Mouse (Mus musculus): Measurements from ENCODE around the gene Clip2. TPM values are rescaled to one million over a fixed set of nuclear protein-coding genes. Genes with fewer than 3 reads are reported as not detected.

Clip2 gene
- polyA plus RNA-seq, 1 experiment from 2014 or later: 6.8 TPM

DNA sequence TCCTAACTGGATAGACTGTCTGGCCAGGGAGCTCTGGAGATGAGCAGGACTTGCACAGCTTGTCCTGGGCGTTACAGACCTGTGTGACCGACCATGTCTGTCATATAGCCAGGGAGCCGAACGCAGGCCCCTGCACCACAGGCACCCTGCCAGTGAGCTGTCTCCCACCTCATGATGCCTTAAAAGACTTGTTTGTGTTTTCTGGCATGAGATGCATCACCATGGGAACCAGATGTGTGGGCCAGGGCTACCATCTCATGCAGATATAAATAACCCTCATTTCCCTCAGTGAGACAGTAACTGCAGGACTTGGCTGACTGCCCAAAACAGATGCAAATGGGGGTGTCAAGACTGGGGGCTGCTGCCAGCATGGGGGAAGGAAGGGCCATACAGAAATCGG is 40.1 kb downstream of the Clip2 start:
- WGBS: 91% methylated on average over 5 of the region's 5 CpGs
- Histone ChIP-seq H3K27ac (replicated peaks) (no peak overlapping the region), H3K36me3 (replicated peaks) (peaks cover 98% of the 10 kb centered on the region), H3K27me3 (replicated peaks; ENCODE audit: low read depth, poor library complexity, severe bottlenecking) (no peaks in the 10 kb centered on the region), H3K4me1 (no peaks in the 10 kb centered on the region), H3K4me3 (no peak overlapping the region), H3K9me3 (peaks cover 8% of the 10 kb centered on the region; the same call in 1 of the 2 replicates)
- no peak for DNase-seq (ENCODE audit: low spot score)

DNA sequence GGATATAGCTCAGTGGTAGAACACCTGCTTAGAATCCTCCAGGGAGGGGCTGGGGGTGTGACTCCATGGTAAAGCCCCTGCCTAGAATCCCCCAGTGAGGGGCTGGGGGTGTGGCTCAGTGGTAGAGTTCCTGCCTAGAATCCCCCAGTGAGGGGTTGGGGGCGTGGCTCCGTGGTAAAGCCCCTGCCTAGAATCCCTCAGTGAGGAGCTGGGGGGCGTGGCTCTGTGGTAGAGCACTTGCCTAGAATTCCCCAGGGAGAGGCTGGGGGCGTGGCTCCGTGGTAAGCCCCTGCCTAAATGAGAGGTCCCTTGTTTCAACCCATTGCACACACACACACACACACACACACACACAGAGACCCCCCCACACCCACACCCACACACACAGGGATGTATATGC is 42.0 kb downstream of the Clip2 start:
- H3K36me3 ChIP-seq (replicated peaks): peaks cover 96% of the 10 kb centered on the region
- no peaks in the 10 kb centered on the region for H3K27me3 ChIP-seq (replicated peaks; ENCODE audit: low read depth, poor library complexity, severe bottlenecking)
- no peak for DNase-seq (ENCODE audit: low spot score)
- 83% methylated on average over 5 of the region's 5 CpGs for WGBS
- no peak overlapping the region for H3K27ac ChIP-seq (replicated peaks)
- no peaks in the 10 kb centered on the region for H3K4me1 ChIP-seq
- no peaks in the 10 kb centered on the region for H3K9me3 ChIP-seq
- no peak overlapping the region for H3K4me3 ChIP-seq

DNA sequence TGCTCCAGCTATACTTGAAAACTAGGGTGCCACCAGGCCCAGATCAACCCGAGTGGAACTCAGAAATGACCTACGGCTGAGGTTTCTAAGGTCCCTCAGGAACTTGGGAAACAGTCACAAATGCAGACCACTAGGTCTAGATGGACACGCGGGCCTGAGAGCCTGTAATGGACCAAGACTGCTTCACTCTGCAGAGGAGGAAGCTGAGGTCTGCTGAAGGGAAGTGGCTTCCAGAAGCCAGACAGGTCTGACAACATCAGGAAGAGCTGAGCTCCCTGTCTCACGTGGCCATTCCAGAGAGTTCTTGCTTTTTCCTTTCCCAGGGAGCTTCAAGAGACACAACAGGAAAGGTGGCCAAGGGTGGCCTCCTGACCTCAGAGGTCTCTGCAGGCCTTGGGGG is 43.3 kb downstream of the Clip2 start:
- 87% methylated on average over 5 of the region's 5 CpGs for WGBS
- no peak overlapping the region for H3K27ac ChIP-seq (replicated peaks)
- no peak overlapping the region for H3K4me3 ChIP-seq

DNA sequence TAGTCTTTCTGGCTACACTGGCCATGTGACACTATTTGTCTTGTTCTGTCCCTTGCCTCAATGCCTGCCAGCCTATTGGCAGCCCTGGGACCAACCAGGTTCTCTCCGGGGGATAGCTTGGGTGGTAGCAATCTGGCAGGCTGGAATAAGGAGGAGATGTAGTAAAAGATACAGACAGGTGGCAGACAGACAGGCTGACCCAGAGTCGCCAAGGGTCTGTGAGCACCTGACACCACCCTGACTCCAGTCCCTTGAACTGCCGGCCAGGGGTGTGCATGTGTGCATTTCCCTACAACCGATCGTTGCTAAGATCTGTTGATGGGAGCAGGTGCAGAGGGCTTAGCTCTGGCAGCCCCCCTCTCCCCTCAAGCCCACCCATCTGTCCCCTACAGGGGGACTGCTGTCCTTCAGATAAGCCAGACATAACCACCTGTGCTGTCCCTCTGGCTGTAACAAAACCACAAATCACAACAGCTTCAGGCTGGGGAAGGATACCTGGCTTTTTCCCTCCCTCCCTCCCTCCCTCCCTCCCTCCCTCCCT is 44.3 kb downstream of the Clip2 start:
- no peaks in the 10 kb centered on the region for H3K4me1 ChIP-seq
- no peak for DNase-seq (ENCODE audit: low spot score)
- no peaks in the 10 kb centered on the region for H3K27me3 ChIP-seq (replicated peaks; ENCODE audit: low read depth, poor library complexity, severe bottlenecking)
- H3K27ac ChIP-seq (replicated peaks): no peak overlapping the region
- 76% methylated on average over 5 of the region's 5 CpGs for WGBS
- no peaks in the 10 kb centered on the region for H3K9me3 ChIP-seq
- H3K4me3 ChIP-seq: no peak overlapping the region
- peaks cover 96% of the 10 kb centered on the region for H3K36me3 ChIP-seq (replicated peaks)

More for the DNA sequence above, 43.3 kb downstream of the Clip2 start:
- DNase-seq (ENCODE audit: low spot score): no peak
- Histone ChIP-seq H3K36me3 (replicated peaks) (peaks cover 96% of the 10 kb centered on the region), H3K27me3 (replicated peaks; ENCODE audit: low read depth, poor library complexity, severe bottlenecking) (no peaks in the 10 kb centered on the region), H3K4me1 (no peaks in the 10 kb centered on the region), H3K9me3 (no peaks in the 10 kb centered on the region)

DNA sequence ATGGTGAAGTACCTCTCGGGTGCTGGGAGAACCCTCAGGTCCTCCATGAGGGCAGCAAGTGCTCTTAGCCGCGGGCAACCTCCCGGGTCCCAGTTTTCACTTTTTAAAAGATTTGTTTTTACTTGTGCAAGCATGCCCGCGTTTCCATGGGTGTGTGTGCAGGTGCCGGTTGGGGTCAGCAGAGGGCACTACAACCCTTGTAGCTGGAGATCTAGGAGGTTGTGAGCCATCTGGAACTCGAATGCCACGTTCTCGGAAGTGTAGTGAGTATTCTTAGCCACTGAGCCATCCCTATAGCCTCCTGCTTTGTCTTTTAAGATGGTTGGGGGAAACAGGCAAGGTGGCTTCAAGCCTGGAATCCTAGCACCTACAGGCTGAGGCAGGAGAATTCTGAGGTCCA is 44.9 kb downstream of the Clip2 start:
- Histone ChIP-seq H3K27me3 (replicated peaks; ENCODE audit: low read depth, poor library complexity, severe bottlenecking) (no peaks in the 10 kb centered on the region), H3K36me3 (replicated peaks) (peaks cover 96% of the 10 kb centered on the region), H3K27ac (replicated peaks) (no peak overlapping the region), H3K9me3 (no peaks in the 10 kb centered on the region), H3K4me1 (no peaks in the 10 kb centered on the region), H3K4me3 (no peak overlapping the region)
- WGBS: 23% methylated on average over 10 of the region's 10 CpGs
- peak; percentile 78 for DNase-seq (ENCODE audit: low spot score)

DNA sequence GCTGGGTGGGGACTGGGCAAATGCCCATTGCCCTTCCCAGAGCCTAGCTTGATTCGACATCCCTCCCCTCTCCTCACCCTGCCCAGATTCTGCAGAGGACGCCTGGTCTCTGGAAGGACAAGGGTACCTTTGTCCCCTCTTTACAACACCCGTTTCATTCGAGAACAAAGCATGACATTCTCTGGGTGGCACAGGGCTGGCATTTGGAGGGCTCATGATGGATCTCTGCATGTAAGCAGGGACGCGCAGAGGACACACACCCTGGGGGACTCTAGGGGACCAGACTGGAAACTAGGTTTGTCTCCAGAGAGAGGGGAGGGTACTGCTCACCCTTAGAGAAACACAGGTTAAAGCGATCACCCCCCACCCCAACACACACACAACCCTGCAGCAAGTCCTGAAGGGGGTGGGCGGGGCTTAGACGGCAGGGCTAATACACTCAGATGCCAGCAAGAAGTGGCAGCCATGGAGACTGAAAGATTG is 46.4 kb downstream of the Clip2 start:
- no peak for DNase-seq (ENCODE audit: low spot score)
- Histone ChIP-seq H3K27me3 (replicated peaks; ENCODE audit: low read depth, poor library complexity, severe bottlenecking) (no peaks in the 10 kb centered on the region), H3K4me1 (no peaks in the 10 kb centered on the region), H3K9me3 (no peaks in the 10 kb centered on the region), H3K36me3 (replicated peaks) (peaks cover 96% of the 10 kb centered on the region), H3K27ac (replicated peaks) (no peak overlapping the region), H3K4me3 (no peak overlapping the region)
- WGBS: 62% methylated on average over 9 of the region's 9 CpGs

DNA sequence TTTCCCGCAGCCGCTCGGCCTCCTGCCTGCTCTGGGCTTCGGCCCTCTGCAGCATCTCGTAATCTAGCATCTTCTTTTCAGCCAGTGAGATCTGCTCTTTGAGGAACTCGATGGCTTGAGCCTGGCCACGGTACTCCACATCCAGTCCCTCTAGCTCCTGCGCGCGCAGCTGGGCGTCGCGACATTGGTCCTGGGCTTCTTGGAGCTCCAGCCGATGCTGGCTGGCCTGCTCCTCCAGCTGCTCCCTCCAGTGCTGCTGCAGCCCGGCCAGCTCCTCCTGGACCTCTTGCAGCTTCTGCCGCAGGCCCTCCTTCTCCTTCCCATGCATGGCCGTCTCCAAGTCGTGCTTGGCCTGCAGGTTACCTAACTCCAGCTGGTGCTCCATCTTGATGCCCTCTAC is 49.6 kb downstream of the Clip2 start:
- H3K27me3 ChIP-seq (replicated peaks; ENCODE audit: low read depth, poor library complexity, severe bottlenecking): no peaks in the 10 kb centered on the region
- 93% methylated on average over 18 of the region's 18 CpGs for WGBS
- H3K27ac ChIP-seq (replicated peaks): no peak overlapping the region
- 0 out of 2 replicates have a peak, but pooled peaks cover 3% of the 10 kb centered on the region for H3K9me3 ChIP-seq
- H3K4me3 ChIP-seq: no peak overlapping the region
- no peak for DNase-seq (ENCODE audit: low spot score)
- H3K4me1 ChIP-seq: no peaks in the 10 kb centered on the region
- H3K36me3 ChIP-seq (replicated peaks): peaks cover 96% of the 10 kb centered on the region

DNA sequence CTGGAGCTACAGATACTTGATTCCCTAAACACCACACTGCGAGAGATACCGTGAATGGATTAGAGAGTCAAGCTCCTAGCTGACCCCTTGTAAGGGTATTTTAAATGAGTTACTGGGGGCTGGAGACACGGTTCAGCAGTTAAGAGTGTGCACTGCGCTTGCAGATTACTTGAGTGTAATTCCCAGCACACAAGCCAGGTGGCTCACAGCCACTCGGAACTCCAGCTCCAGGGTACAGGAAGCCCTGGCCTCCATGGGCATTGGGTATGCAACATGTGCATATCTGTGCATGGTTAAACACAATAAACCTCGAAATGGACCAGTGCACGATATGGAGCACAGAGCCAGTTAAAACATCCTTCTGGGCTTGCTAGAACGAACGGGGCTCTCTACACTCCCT is 50.8 kb downstream of the Clip2 start:
- no peaks in the 10 kb centered on the region for H3K4me1 ChIP-seq
- H3K36me3 ChIP-seq (replicated peaks): peaks cover 96% of the 10 kb centered on the region
- H3K27me3 ChIP-seq (replicated peaks; ENCODE audit: low read depth, poor library complexity, severe bottlenecking): no peaks in the 10 kb centered on the region
- no peak overlapping the region for H3K27ac ChIP-seq (replicated peaks)
- H3K9me3 ChIP-seq: peaks cover 3% of the 10 kb centered on the region; the same call in 1 of the 2 replicates
- H3K4me3 ChIP-seq: no peak overlapping the region
- DNase-seq (ENCODE audit: low spot score): no peak
- WGBS: 90% methylated on average over 9 of the region's 9 CpGs

DNA sequence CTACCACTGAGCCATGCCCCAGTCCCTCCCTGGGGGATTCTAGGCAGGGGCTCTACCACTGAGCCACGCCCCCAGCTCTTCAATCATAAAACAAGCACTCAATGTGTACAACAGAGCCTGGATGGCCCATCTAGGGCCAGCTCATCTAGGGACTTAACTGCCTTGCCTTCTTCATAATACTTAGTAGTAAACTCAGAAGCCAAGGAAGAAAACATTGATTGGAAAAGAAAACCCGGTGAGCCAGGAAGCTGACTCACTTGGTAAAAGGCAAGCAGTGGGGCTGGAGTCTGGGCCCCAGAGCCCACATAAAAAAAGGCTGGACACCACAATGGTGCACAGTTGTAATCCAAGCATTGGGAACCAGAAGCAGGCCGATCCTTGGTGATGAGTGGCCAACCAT is 51.6 kb downstream of the Clip2 start:
- no peak overlapping the region for H3K27ac ChIP-seq (replicated peaks)
- WGBS: 94% methylated on average over 3 of the region's 3 CpGs
- H3K4me3 ChIP-seq: no peak overlapping the region
- H3K36me3 ChIP-seq (replicated peaks): peaks cover 97% of the 10 kb centered on the region
- H3K9me3 ChIP-seq: peaks cover 3% of the 10 kb centered on the region; the same call in 1 of the 2 replicates
- H3K27me3 ChIP-seq (replicated peaks; ENCODE audit: low read depth, poor library complexity, severe bottlenecking): no peaks in the 10 kb centered on the region
- no peak for DNase-seq (ENCODE audit: low spot score)
- H3K4me1 ChIP-seq: no peaks in the 10 kb centered on the region

DNA sequence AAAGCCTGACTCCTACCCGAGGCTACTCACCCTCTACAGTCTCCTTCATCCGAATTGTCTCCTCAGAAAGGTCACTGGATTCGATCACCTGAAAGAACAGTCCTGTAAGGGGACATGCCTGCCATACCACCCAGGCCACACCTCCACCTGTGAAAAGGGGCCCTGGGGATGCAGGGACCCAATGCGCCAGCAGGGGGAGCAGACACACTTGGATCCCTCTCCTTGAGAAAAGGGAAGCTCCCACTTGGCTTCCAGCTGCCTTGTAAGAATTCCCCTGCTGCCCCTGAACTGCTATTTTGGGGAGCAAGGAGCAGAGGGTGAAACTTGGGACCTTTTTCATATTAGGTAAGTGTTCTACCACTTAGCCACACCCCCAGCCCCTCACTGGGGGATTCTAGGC is 52.2 kb downstream of the Clip2 start:
- Histone ChIP-seq H3K36me3 (replicated peaks) (peaks cover 98% of the 10 kb centered on the region), H3K4me1 (no peaks in the 10 kb centered on the region), H3K27ac (replicated peaks) (no peak overlapping the region), H3K27me3 (replicated peaks; ENCODE audit: low read depth, poor library complexity, severe bottlenecking) (no peaks in the 10 kb centered on the region), H3K9me3 (peaks cover 3% of the 10 kb centered on the region; the same call in 1 of the 2 replicates), H3K4me3 (no peak overlapping the region)
- WGBS: 77% methylated on average over 4 of the region's 4 CpGs
- DNase-seq (ENCODE audit: low spot score): peak; percentile 64

DNA sequence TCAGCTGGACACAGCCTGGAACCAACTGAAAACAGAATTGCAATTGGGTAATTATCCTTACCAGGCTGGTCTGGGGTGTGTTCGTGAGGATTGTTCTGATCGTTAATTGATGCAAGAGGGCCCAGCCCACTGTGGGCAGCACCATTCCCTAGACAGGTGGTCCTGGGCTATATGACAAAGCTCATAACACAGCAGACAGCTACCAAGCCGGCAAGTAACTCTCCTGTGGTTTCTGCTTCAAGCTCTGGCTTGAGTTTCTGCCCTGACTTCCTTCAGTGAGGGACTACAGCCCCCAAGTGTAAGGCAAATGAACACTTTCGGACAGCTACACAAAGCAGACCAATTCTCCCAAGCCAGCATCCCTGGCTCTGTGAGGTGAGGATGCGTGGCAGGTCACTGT is 55.2 kb downstream of the Clip2 start:
- DNase-seq (ENCODE audit: low spot score): no peak
- Histone ChIP-seq H3K36me3 (replicated peaks) (peaks cover 98% of the 10 kb centered on the region), H3K4me1 (peaks cover 4% of the 10 kb centered on the region; the same call in 1 of the 2 replicates), H3K27me3 (replicated peaks; ENCODE audit: low read depth, poor library complexity, severe bottlenecking) (no peaks in the 10 kb centered on the region), H3K9me3 (peaks cover 3% of the 10 kb centered on the region; the same call in 1 of the 2 replicates), H3K4me3 (no peak overlapping the region), H3K27ac (replicated peaks) (no peak overlapping the region)
- WGBS: 95% methylated on average over 5 of the region's 5 CpGs

DNA sequence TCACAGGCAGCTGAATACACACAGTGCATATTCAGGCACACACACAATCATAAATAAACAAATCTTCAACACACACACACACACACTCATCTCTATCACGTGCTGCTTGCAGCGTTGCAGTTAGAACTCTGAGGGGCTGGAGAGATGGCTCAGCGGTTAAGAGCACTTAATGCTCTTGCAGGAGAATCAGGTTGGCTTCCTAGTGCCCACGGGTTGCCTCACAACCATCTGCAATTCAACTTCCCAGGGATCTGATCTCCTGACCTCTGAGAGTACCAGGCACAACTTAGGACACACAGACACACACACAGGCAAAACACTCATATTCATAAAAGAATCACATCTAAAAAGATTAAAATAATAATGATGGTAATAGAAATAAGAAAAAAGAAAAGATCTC is 56.4 kb downstream of the Clip2 start:
- Histone ChIP-seq H3K36me3 (replicated peaks) (peaks cover 94% of the 10 kb centered on the region), H3K27ac (replicated peaks) (no peak overlapping the region), H3K4me3 (no peak overlapping the region), H3K9me3 (peaks cover 3% of the 10 kb centered on the region; the same call in 1 of the 2 replicates), H3K4me1 (peaks cover 8% of the 10 kb centered on the region), H3K27me3 (replicated peaks; ENCODE audit: low read depth, poor library complexity, severe bottlenecking) (no peaks in the 10 kb centered on the region)
- WGBS: 84% methylated on average over 4 of the region's 4 CpGs
- no peak for DNase-seq (ENCODE audit: low spot score)

DNA sequence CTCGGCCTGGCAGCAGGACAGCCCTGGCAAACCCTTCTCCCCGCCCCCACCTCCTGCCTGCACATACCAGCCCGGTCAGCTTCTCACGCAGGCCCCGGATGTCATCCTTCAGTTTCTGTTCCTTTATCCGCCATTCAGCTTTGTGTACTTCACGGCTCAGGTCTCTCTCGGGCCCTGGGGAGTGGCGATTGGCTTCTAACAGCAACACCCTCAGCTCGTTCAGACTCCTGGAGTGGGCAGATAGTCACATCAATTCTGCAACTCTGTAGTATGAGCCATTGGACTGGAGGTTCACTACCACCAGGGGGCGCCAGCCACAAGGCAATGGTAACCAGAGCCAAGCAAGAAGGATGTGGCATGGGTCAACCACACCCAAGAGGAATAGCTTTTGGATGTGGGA is 58.1 kb downstream of the Clip2 start:
- Histone ChIP-seq H3K27ac (replicated peaks) (no peak overlapping the region), H3K4me1 (peaks cover 18% of the 10 kb centered on the region), H3K27me3 (replicated peaks; ENCODE audit: low read depth, poor library complexity, severe bottlenecking) (no peaks in the 10 kb centered on the region), H3K4me3 (no peak overlapping the region), H3K9me3 (peaks cover 3% of the 10 kb centered on the region; the same call in 1 of the 2 replicates), H3K36me3 (replicated peaks) (peaks cover 96% of the 10 kb centered on the region)
- 64% methylated on average over 11 of the region's 11 CpGs for WGBS
- DNase-seq (ENCODE audit: low spot score): peak; percentile 88

Measured in embryonic facial prominence, embryonic 10.5 days (tissue).